Mouse (Mus musculus): Measurements from ENCODE around the gene Zfp804b.
A peak's percentile ranks its signal among the peaks of the same experiment; 100 is the strongest.
"Not testable (repeated sequence)": the region's sequence is repeated elsewhere in the genome, so short reads cannot be mapped to it uniquely, and the experiment has no call there.

Gene Zfp804b

GRCm38 (mm10) chr5:7344145-7345010 is at the start of gene Zfp804b:
TSS of gene Zfp804b (minus strand) at chr5:7344756.
- DNase-seq (ENCODE audit: low spot score in 2 of 2): peak; percentile 36 to 42

GRCm38 (mm10) chr5:7364616-7365015 is 20.1 kb upstream of the Zfp804b start:
- DNase-seq (ENCODE audit: low spot score in 2 of 2): not testable (repeated sequence)

- no peak for DNase-seq (ENCODE audit: low spot score in 2 of 2)
Measured at GRCm38 (mm10) chr5:7345011-7345389, 444 bp upstream of the Zfp804b start.

GRCm38 (mm10) chr5:7325594-7325993 is 19.0 kb downstream of the Zfp804b start:
- DNase-seq (ENCODE audit: low spot score in 2 of 2): no peak

- no peak for DNase-seq (ENCODE audit: low spot score in 2 of 2)
Measured at GRCm38 (mm10) chr5:7303819-7304218, 40.7 kb downstream of the Zfp804b start, which contains the start of gene Tex47. TSS of gene Tex47 (plus strand) at chr5:7304119.

GRCm38 (mm10) chr5:7302969-7303368 is 41.6 kb downstream of the Zfp804b start:
- no peak for DNase-seq (ENCODE audit: low spot score in 2 of 2)

GRCm38 (mm10) chr5:7284336-7284735 is 60.2 kb downstream of the Zfp804b start:
- DNase-seq (ENCODE audit: low spot score in 2 of 2): no peak

GRCm38 (mm10) chr5:7276659-7277455 is 67.7 kb downstream of the Zfp804b start:
- DNase-seq (ENCODE audit: low spot score in 2 of 2): no peak

GRCm38 (mm10) chr5:7177589-7177988 is 167.0 kb downstream of the Zfp804b start:
- no peak for DNase-seq (ENCODE audit: low spot score in 2 of 2)

- DNase-seq (ENCODE audit: low spot score in 2 of 2): peak in 1 of 2 experiments; percentile 39
Measured at GRCm38 (mm10) chr5:7139658-7140057, 204.9 kb downstream of the Zfp804b start.

- DNase-seq (ENCODE audit: low spot score in 2 of 2): peak in 1 of 2 experiments; percentile 22
Measured at GRCm38 (mm10) chr5:7102387-7102786, 242.2 kb downstream of the Zfp804b start.

- no peak for DNase-seq (ENCODE audit: low spot score in 2 of 2)
Measured at GRCm38 (mm10) chr5:7073936-7074631, 270.5 kb downstream of the Zfp804b start.

GRCm38 (mm10) chr5:7007468-7007867 is 337.1 kb downstream of the Zfp804b start:
- DNase-seq (ENCODE audit: low spot score in 2 of 2): no peak

GRCm38 (mm10) chr5:6983993-6984392 is 360.6 kb downstream of the Zfp804b start:
- peak; percentile 13 to 39 for DNase-seq (ENCODE audit: low spot score in 2 of 2)

GRCm38 (mm10) chr5:6934837-6935236 is 409.7 kb downstream of the Zfp804b start:
- DNase-seq (ENCODE audit: low spot score in 2 of 2): no peak

- no peak for DNase-seq (ENCODE audit: low spot score in 2 of 2)
Measured at GRCm38 (mm10) chr5:6911290-6911689, 433.3 kb downstream of the Zfp804b start.

GRCm38 (mm10) chr5:6881396-6881795 is 463.2 kb downstream of the Zfp804b start:
- no peak for DNase-seq (ENCODE audit: low spot score in 2 of 2)

GRCm38 (mm10) chr5:6871566-6871965 is 473.0 kb downstream of the Zfp804b start:
- DNase-seq (ENCODE audit: low spot score in 2 of 2): no peak

- no peak for DNase-seq (ENCODE audit: low spot score in 2 of 2)
Measured at GRCm38 (mm10) chr5:6870970-6871369, 473.6 kb downstream of the Zfp804b start.

- no peak for DNase-seq (ENCODE audit: low spot score in 2 of 2)
Measured at GRCm38 (mm10) chr5:6795396-6795795, 549.2 kb downstream of the Zfp804b start.

GRCm38 (mm10) chr5:6769357-6769892 is 575.1 kb downstream of the Zfp804b start:
- no peak for DNase-seq (ENCODE audit: low spot score in 2 of 2)

All from frontal cortex, postnatal 36 days (tissue).